Mouse (Mus musculus) kidney, embryonic 15.5 days (tissue): ENCODE measurements around the gene Myom1. TPM values are rescaled to one million over a fixed set of nuclear protein-coding genes. Genes with fewer than 3 reads are reported as not detected.

ENCODE experiments used
- ATAC-seq: fragments of 200-750 bp; cut with Nextera tagmentation; replicated peaks from 2 replicates; pipeline ENCODE4 v1.8.0; 2017; ENCODE audit warnings: moderate TSS enrichment; ENCODE audit not compliant: low FRiP score
- H3K27ac ChIP-seq: fragments of 300-500 bp; sonication (generic); 2 replicates; pipeline ENCODE4 v1.5.1; 2015; ENCODE audit warnings: mild to moderate bottlenecking, inconsistent platforms
- H3K27me3 ChIP-seq: fragments of 300-500 bp; sonication (generic); 2 replicates; pipeline ENCODE4 v1.6.1; 2015; ENCODE audit warnings: inconsistent platforms
- H3K36me3 ChIP-seq: fragments of 300-500 bp; sonication (generic); 2 replicates; pipeline ENCODE4 v1.6.1; 2015; ENCODE audit warnings: inconsistent platforms
- H3K4me1 ChIP-seq: fragments of 300-500 bp; sonication (generic); 2 replicates; pipeline ENCODE4 v1.6.1; 2015; ENCODE audit warnings: inconsistent platforms
- H3K4me2 ChIP-seq: fragments of 300-500 bp; sonication (generic); 2 replicates; pipeline ENCODE4 v1.6.1; 2015; ENCODE audit warnings: moderate library complexity, mild to moderate bottlenecking, inconsistent platforms
- H3K4me3 ChIP-seq: fragments of 300-500 bp; sonication (generic); replicated peaks from 2 replicates; pipeline ENCODE4 v1.5.1; 2015; ENCODE audit warnings: mild to moderate bottlenecking, inconsistent platforms
- H3K9ac ChIP-seq: fragments of 300-500 bp; sonication (generic); 2 replicates; pipeline ENCODE4 v1.6.1; 2015; ENCODE audit warnings: mild to moderate bottlenecking, inconsistent platforms
- H3K9me3 ChIP-seq: fragments of 300-500 bp; sonication (generic); replicated peaks from 2 replicates; pipeline ENCODE4 v1.6.1; 2016; ENCODE audit warnings: inconsistent platforms
- WGBS: fragments of 180-500 bp; shearing (Covaris S2); methylation state at CpG from one replicate; pipeline ENCODE4 v1.1.7; 2015; ENCODE audit warnings: mixed read lengths; 5-methylcytosine and 5-hydroxymethylcytosine counted together
- polyA plus RNA-seq: library from polyadenylated mRNA; unstranded; fragments of >200 nt; fragmentation: Nextera tagmentation; extraction: Ambion mirVana; gene quantifications from 2 replicates; pipeline ENCODE4 v1.2.1, GENCODE M21; 2015

Myom1 gene
- polyA plus RNA-seq, 1 experiment from 2014 or later = 5.5 TPM

DNA sequence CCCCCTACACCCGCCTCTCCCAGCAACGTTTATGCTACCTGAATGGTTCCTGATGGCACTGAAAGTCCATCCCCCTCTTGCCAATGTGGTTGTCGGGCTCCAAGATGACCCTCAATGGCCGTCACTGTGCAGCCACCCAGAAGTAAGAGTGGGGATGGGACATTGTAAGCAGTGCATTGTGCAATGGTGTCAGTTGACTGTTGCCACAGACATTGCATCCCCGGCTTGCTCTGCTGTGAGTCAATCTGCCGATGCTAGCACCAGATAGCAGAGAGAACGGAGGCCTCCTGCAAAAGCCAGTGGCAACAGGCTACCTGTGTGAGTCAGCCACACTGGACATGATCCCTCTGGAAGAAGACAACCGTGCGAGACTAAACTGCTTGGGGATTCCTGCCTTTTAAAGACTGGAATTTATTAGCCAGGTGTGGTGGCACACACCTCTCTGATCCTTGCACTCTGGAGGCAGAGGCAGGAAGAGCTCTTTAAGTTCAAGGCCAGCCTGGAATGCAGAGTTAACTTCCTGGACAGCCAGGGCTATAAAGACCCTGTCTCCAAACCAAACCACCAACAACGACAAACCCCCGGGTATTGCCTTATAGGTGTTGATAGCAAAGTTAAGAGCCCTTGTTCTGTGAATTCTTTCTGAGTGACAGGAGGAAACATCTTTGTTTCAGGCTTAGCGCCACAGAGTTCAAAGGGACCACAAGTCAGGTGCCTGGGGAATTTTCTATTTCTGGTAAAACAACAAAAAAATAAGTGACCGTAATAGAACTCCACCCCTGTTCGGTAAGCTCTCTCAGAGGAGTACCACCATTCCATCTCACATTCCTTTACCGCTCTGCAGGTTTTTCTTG, 16.7 kb upstream of the Myom1 start:
- ATAC-seq = no peak
- Histone ChIP-seq H3K4me1 (peaks cover 41% of the 10 kb centered on the region), H3K9me3 (no peaks in the 10 kb centered on the region), H3K9ac (no peak overlapping the region), H3K4me2 (no peak overlapping the region), H3K4me3 (no peak overlapping the region), H3K36me3 (peaks cover 52% of the 10 kb centered on the region), H3K27me3 (no peaks in the 10 kb centered on the region), H3K27ac (peak overlapping the region; percentile 27; the same call in 1 of the 2 replicates)
- WGBS = 81% methylated on average over 15 of the region's 15 CpGs

DNA sequence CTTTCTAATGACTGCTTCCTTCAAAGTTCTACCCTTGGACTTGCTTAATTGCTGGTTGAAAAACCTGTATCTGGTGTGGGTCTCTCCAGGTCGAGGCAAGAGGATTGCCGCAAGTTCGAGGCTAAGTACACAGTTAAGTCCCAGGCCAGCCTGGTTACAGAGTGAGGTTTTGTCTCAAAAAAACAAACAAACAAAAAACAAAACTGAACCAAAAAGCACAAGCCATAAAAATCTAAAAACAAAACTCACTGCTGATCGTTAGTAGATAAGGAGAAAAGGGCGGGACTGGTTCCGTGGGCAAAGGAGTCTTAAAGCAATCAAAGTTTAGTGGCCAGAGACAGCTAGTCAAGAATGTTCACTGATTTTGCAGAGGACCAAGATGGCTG, 16.1 kb upstream of the Myom1 start:
- Histone ChIP-seq H3K9ac (no peak overlapping the region), H3K4me3 (no peak overlapping the region), H3K4me1 (peaks cover 46% of the 10 kb centered on the region), H3K27ac (peak overlapping the region; percentile 27; the same call in 1 of the 2 replicates), H3K27me3 (no peaks in the 10 kb centered on the region), H3K9me3 (no peaks in the 10 kb centered on the region), H3K4me2 (no peak overlapping the region), H3K36me3 (peaks cover 46% of the 10 kb centered on the region)
- no peak for ATAC-seq
- 78% methylated on average over 6 of the region's 6 CpGs for WGBS

DNA sequence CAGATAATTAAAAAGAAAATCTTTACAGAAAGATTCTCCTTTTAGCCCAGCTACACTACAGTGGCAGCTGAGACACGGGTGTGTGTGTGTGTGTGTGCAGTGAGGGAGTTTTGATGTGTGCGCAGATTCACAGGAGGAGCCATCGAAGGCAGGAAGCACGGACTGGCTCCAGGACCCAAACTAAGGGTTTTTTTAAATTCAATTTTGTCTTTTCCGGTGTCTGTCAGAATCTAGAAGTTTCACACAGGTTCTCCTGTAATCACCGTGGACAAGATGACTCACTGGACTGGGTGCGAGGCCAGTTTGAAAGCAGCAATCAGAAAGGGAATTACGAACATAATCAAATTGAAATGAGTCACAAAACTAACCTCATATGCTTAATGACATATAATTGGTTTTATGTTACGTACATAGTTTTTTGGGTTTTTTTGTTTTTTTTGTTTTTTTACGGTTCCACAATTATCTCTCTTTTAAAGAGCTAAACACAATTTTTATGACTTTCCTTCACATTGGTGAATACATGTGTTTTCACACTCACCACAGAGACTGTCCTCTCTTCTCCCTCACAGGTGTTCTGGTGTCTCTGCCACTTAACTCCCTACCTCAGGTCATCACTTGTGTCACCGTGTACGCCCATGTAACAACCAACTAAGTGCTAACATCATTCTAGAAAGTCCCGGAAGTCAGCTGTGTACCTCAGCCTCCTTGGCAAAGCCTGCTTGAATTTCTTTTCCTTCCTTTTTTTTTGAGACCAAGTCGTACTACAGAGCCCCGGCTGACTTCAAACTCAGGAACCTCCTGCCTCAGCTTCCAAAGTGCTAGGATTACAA, 15.4 kb upstream of the Myom1 start:
- WGBS = 86% methylated on average over 15 of the region's 15 CpGs
- no peak overlapping the region for H3K4me3 ChIP-seq
- peak overlapping the region; percentile 76 for H3K27ac ChIP-seq
- ATAC-seq = no peak
- H3K9ac ChIP-seq = no peak overlapping the region
- peaks cover 43% of the 10 kb centered on the region for H3K36me3 ChIP-seq
- peak overlapping the region; percentile 62; the same call in 1 of the 2 replicates for H3K4me2 ChIP-seq
- no peaks in the 10 kb centered on the region for H3K9me3 ChIP-seq
- H3K4me1 ChIP-seq = peaks cover 53% of the 10 kb centered on the region
- no peaks in the 10 kb centered on the region for H3K27me3 ChIP-seq

DNA sequence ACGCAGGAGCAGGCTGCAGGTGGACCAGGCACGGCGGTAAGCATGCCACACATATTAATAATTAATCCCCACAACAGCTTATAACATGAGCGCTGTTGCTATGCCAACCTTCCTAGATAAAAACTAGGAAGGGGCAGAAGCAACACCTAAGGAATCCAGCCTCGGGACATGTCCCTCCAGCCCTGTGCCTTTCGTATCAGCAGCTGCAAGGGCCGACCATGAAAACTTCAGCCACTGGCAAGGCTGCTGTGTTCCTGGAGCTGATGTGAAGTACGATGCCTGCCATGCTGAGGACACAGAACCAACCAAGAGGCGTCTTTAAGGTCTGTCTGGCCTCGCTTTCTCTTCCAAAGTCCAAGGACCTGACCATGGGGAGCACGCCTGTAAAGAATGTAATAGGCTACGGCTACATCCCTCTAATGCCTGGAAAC, 14.1 kb upstream of the Myom1 start:
- Histone ChIP-seq H3K36me3 (peaks cover 43% of the 10 kb centered on the region), H3K4me2 (peak overlapping the region; percentile 62), H3K27me3 (no peaks in the 10 kb centered on the region), H3K9ac (no peak overlapping the region), H3K4me3 (peak overlapping the region; percentile 76), H3K27ac (peak overlapping the region; percentile 76), H3K9me3 (no peaks in the 10 kb centered on the region), H3K4me1 (peaks cover 62% of the 10 kb centered on the region)
- 69% methylated on average over 12 of the region's 12 CpGs for WGBS
- no peak for ATAC-seq

DNA sequence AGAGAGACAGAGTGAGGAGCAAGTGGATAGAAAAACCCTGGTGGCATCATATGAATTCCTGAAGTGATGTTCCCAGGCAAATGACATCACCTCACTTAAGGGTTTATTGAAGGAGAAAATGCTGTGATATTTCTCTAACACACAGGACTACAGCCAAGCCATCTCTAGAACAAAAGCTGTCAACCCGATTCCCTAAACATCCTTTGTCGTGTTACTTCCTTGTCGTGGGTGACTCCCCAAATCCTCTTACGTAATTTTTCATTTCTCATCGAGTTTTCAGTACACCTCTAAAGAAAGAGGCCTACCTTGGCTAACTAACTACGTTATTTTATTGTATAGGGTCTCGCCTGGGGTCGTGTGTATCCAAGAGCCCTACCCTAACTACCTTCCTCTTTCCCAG, 13.0 kb upstream of the Myom1 start:
- H3K4me3 ChIP-seq = peak overlapping the region; percentile 76
- no peaks in the 10 kb centered on the region for H3K9me3 ChIP-seq
- H3K9ac ChIP-seq = peak overlapping the region; percentile 70
- H3K27ac ChIP-seq = peak overlapping the region; percentile 99
- no peak for ATAC-seq
- peaks cover 67% of the 10 kb centered on the region for H3K4me1 ChIP-seq
- 49% methylated on average over 8 of the region's 8 CpGs for WGBS
- peak overlapping the region; percentile 62 for H3K4me2 ChIP-seq
- H3K36me3 ChIP-seq = peaks cover 54% of the 10 kb centered on the region
- no peaks in the 10 kb centered on the region for H3K27me3 ChIP-seq

DNA sequence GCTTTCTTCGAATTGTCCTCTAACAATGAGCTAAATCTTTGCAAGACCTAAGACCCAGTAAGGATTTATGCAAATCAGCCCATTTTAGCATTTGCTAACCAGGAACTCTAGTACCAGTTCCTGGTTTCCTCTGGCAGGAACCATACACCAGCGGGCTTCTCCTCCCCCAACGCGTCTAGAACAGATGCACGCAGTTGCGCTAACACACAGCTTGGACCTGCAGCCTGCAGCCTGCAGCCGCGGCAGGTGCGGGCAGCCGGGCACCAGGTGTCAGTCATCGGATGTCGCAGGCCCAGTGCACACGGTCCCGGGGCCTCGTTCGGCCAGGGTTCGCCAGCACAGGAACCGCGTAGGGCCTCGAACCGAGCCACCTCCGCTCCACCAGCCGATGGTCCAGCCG, 12.4 kb upstream of the Myom1 start:
- Histone ChIP-seq H3K4me2 (peak overlapping the region; percentile 62), H3K9ac (peak overlapping the region; percentile 70), H3K4me3 (peak overlapping the region; percentile 76), H3K36me3 (peaks cover 59% of the 10 kb centered on the region), H3K27ac (peak overlapping the region; percentile 99), H3K4me1 (peaks cover 69% of the 10 kb centered on the region), H3K27me3 (no peaks in the 10 kb centered on the region), H3K9me3 (no peaks in the 10 kb centered on the region)
- 1% methylated on average over 24 of the region's 24 CpGs for WGBS
- ATAC-seq = peak; percentile 66

DNA sequence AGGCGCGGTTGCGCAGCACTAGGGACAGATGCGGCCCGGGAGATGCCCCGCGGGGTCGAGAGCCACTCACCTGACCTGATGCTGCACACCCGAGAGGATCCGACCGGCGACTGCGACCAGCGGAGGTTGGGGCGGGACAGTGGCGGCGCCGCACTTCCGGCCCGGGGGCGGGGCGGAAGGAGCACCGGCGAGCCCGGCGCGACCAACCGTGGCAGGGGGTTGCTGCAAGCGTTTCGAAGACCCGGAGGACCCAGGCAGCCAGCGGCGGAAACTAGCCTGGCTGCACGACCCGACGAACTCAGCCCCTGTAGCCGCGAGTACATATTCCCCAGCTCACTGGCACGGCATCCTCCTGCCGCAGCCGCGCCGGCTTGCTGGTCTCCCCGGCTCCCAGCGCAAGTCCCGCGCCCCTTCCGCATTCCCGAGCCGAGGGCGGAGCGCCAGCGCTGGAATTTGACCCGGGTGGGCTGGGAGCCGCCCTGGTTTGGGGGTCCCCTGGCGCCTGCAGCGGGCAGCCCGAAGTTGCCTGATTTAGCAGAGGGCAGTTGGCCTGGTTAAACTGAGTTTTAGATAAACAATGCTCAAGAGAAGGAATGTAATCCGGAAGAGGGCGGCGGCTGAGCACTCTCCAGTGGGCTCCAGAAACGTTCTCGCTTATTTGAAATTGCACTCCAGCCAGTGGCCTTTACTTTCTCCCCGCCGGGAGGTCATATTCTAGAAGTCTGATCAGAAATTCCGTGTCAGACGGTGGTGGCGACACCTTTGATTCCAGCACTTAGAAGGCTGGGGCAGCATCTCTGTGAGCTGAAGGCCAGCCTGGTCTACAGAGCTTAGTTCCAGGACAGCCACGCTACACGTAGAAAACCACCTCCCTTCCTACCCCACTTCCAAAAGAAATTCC, 11.8 kb upstream of the Myom1 start:
- Histone ChIP-seq H3K27me3 (no peaks in the 10 kb centered on the region), H3K4me2 (peak overlapping the region; percentile 62), H3K4me1 (peaks cover 67% of the 10 kb centered on the region), H3K4me3 (peak overlapping the region; percentile 76), H3K36me3 (peaks cover 59% of the 10 kb centered on the region), H3K9me3 (no peaks in the 10 kb centered on the region), H3K9ac (peak overlapping the region; percentile 70), H3K27ac (peak overlapping the region; percentile 99)
- peak; percentile 91 for ATAC-seq
- under 1% methylated on average over 70 of the region's 70 CpGs for WGBS

DNA sequence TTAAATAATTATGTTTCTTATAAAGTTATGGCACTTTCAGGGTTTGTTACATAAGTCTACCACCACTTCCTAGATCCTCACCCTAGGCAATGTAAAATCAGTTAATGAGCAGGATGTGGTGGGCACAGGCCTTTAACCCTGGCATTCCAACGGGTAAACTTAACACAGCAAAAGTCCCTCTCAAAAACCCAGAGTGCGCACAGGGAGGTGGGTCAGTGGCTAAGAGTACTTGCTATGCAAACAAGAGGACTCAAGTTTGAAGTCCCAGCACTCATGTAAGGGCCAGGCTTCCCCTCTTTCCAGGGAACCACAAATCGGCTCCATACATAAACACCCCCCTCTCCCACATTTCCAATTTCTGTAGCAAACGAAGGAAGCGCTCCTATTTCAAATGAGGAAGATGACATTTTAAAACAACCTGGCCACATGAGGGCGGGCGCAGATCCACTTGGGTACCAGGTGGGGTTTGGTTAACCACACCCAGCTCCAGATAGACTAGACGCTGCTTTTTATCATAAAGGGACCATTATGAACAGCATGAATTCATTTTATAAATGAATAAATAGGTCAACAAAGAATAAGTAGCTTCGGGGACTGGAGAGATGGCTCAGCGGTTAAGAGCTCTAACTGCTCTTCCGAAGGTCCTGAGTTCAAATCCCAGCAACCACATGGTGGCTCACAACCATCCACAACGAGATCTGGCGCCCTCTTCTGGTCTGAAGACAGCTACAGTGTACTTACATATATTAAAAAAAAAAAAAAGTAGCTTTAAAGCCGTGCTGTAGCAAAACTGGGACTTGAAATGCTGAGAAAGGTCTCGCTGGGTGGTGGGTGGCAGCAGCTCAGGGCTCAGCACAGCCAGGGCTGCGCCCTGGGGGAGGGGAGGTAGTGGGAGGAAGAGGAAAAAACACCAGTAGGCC, 10.5 kb upstream of the Myom1 start:
- peak overlapping the region; percentile 99 for H3K27ac ChIP-seq
- no peak overlapping the region for H3K4me3 ChIP-seq
- no peak for ATAC-seq
- H3K27me3 ChIP-seq = no peaks in the 10 kb centered on the region
- peaks cover 56% of the 10 kb centered on the region for H3K36me3 ChIP-seq
- 84% methylated on average over 16 of the region's 16 CpGs for WGBS
- H3K9me3 ChIP-seq = no peaks in the 10 kb centered on the region
- H3K9ac ChIP-seq = no peak overlapping the region
- H3K4me1 ChIP-seq = peaks cover 57% of the 10 kb centered on the region
- no peak overlapping the region for H3K4me2 ChIP-seq

DNA sequence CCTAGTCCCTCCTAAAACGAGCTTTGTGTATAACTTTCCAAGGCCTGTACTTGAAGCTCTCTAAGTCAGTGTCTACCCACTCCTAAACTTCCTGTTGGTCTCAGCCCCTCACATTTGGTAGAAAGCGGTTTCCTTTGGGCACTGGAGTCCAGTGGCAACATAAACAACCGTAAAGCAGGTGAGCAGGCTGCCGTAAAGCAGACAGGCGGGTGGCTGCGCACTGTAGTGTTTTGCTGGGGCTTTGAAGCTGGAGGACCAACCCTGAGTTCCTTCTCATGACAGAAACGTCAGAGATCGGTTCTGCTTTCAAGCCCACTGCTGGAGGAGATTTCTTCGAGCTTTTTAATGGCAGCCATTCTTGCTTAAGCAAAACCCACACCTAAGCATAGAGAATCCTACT, 9.8 kb upstream of the Myom1 start:
- no peak overlapping the region for H3K4me2 ChIP-seq
- no peaks in the 10 kb centered on the region for H3K9me3 ChIP-seq
- WGBS = 74% methylated on average over 9 of the region's 9 CpGs
- peak overlapping the region; percentile 28; the same call in 1 of the 2 replicates for H3K27ac ChIP-seq
- no peak overlapping the region for H3K9ac ChIP-seq
- H3K4me1 ChIP-seq = peaks cover 56% of the 10 kb centered on the region
- peaks cover 56% of the 10 kb centered on the region for H3K36me3 ChIP-seq
- no peak for ATAC-seq
- H3K27me3 ChIP-seq = no peaks in the 10 kb centered on the region
- no peak overlapping the region for H3K4me3 ChIP-seq

DNA sequence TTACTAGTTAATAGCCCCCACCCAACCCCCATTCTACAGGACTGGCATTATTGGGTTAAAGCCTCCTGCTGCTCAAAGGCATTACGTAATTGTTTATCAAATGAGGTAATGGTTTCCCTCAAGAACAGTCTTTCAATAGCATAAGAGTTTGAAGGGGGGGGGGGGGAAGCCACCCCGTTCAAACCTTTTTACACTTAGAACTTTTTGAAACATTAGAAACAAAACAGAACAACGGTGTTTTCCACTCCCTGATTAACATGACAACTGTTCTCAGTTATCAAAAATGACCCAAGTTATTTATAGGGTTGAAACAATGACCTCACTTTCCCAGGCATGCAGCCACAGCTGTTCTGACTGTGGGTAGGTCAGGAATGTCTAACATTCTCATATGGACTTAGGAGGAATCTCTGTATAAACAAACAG, 9.0 kb upstream of the Myom1 start:
- Histone ChIP-seq H3K27ac (no peak overlapping the region), H3K9me3 (no peaks in the 10 kb centered on the region), H3K9ac (no peak overlapping the region), H3K4me2 (no peak overlapping the region), H3K4me3 (no peak overlapping the region), H3K27me3 (no peaks in the 10 kb centered on the region), H3K4me1 (peaks cover 56% of the 10 kb centered on the region), H3K36me3 (peaks cover 52% of the 10 kb centered on the region)
- no peak for ATAC-seq
- 52% methylated on average over 3 of the region's 3 CpGs for WGBS

DNA sequence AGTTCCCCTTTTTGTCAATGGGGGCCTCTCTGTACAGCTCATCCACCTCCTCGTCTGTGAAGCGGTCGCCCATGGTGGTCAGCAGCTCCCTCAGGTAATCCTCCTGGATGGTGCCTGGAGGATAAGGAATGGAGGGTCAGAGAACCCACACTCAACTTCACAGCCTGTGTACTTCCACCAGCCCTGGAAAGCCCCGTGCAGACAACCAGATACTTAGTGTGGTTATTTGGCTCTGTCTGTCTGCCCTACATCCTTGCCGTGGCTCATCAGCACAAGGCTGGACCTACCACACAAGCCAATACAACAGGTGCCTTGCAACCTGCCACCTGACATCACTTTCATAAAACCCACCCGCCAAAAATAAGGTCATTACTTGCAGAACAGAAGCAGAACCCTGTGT, 7.8 kb upstream of the Myom1 start:
- H3K4me3 ChIP-seq = no peak overlapping the region
- peaks cover 52% of the 10 kb centered on the region for H3K4me1 ChIP-seq
- no peak overlapping the region for H3K9ac ChIP-seq
- ATAC-seq = no peak
- H3K36me3 ChIP-seq = peaks cover 52% of the 10 kb centered on the region
- H3K4me2 ChIP-seq = no peak overlapping the region
- 85% methylated on average over 6 of the region's 6 CpGs for WGBS
- H3K9me3 ChIP-seq = no peaks in the 10 kb centered on the region
- no peak overlapping the region for H3K27ac ChIP-seq
- no peaks in the 10 kb centered on the region for H3K27me3 ChIP-seq
